Mouse (Mus musculus): ENCODE measurements around the gene Mri1.
"Not testable (repeated sequence)": the region's sequence is repeated elsewhere in the genome, so short reads cannot be mapped to it uniquely, and the experiment has no call there.

The Mri1 gene

GRCm38 (mm10) chr8:84256822-84257610, at the start of gene Mri1:
TSS of gene Mri1 (minus strand) at chr8:84257326.
- DNase-seq (ENCODE audit: low spot score) = peak; percentile 67

DNA sequence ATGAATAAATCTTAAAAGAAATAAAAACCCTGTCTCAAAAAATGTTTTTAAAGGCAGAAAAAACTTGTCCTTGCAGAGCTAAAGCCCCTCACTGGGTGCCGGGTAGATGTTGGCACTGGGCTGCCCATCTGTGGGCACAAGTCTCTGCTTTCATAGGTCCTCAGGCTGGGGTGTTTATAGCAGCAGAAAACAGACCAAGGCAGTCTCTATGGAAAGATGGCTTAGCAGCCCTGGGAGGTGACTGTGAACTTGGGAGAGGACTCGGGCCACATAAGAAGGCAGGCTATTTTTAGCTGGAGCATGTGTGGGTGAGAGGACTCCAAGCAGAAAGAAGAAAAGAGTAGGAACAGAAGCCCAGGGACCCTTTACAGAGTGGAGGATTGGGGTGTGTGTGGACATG, 46.8 kb upstream of the Mri1 start:
- DNase-seq (ENCODE audit: low spot score) = no peak

DNA sequence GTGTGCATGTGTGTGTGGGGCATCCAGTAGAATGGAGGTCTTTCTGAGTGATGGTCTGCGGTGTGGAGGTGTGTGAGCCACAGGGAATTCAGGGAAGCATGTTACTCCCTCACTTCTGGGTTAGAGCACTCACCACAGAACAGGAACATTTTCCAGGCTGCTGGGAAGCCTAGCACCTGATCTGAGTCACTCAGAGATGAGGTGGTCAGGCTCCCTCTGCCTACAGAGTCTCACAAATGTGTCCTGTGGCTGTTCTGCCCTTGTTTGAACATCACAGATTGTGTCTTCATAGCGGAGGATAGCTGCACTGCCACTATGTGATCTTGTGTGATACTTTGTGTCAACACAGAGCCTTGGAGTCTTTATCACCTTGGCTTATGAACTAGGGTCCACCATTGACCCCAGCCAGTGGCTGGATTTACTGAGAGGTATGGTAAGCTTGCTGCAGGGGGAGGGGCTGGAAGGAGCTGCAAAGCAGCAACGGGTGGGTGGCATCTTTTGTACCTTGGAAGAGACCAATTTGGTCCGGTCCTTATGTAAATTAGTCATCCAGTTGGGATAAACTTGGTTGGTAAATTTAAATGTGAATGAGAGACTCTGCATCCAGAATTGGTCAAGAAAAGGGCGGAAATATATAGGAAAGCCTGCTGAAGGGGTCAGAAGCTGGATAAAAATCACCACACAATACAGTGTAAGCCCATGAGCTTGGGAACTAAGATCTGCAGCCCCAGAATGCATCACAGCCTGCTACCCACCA, 40.1 kb upstream of the Mri1 start:
- DNase-seq (ENCODE audit: low spot score) = no peak

GRCm38 (mm10) chr8:84291688-84292087, 34.6 kb upstream of the Mri1 start:
- peak; percentile 44 for DNase-seq (ENCODE audit: low spot score)

GRCm38 (mm10) chr8:84291086-84291485, 34.0 kb upstream of the Mri1 start:
- no peak for DNase-seq (ENCODE audit: low spot score)

DNA sequence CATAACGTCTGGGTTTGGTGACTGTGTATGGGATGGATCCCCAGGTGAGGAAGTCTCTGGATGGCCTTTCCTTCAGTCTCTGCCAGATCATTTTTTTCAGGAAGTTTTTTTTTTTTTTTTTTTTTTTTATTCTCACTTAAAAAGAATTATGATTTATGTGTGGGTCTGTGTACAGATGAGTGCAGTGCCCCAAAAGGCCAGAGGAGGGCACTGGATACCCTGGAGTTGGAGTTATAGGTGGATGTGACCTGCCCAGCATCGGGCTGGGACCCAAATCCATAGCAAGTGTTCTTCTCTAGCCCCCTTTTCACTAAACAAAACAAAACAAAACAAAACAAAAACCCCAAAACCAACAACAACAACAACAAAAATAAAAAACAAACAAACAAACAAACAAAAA, 31.8 kb upstream of the Mri1 start:
- no peak for DNase-seq (ENCODE audit: low spot score)

GRCm38 (mm10) chr8:84285665-84286064, 28.5 kb upstream of the Mri1 start:
- DNase-seq (ENCODE audit: low spot score) = not testable (repeated sequence)

DNA sequence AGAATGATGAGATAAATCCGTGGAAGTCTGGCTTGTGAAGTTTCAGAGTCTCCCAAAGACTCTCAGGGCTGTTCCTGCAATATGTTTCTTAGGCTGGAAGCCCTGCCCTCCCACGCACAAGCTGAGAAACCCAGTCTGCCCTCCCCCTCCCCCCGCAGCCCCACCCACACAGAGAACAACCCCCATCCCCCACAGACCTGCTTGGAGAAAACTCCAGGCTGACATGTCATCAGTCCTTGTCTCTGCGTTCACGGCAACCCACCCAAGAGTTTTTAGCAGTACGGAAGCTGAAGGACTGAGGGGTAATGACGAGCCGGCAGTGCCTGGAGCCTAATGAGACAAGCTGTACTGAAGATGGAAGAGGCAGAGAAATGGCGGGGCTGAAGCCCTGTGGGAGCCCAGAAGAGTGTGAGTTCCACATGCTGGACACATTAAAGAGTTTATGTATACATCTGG, 27.5 kb upstream of the Mri1 start:
- no peak for DNase-seq (ENCODE audit: low spot score)

GRCm38 (mm10) chr8:84280777-84281176, 23.7 kb upstream of the Mri1 start:
- DNase-seq (ENCODE audit: low spot score) = no peak

DNA sequence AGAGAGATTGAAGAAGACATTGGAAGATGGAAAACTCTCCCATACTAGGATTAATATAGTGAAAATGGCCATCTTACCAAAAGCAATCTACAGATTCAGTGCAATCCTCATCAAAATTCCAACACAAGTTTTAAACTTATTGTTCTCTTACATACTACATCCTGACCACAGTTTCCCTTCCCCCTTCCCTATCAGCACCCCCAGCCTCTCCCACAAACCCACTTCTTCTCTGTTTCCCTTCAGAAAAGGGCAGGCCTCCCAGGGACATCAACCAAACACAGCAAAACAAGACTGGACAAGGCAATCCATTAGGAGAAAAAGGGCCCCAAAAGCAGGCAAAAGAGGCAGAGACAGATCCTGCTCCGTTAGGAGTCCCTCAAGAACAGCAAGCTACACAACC, 19.3 kb upstream of the Mri1 start:
- DNase-seq (ENCODE audit: low spot score) = no peak

DNA sequence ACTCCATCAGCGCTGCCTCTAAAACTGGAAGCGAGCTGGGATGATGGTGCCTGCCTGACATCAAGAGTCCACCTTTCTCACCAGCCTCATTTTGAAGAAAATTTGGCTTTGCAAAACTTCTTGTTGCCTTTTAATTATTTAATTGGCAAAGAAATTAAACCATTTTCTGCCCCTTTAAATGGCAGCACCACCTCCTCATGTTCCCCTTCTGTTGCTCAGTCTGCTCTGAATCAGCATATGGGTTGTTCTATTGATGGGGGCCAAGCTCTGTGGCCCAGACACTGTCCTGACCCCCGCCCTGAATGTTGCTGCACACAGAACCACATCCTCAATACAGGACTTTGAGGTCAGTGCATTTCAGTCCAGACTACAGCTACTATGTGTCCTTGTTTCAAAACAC, 16.8 kb upstream of the Mri1 start:
- DNase-seq (ENCODE audit: low spot score) = no peak

GRCm38 (mm10) chr8:84272302-84272701, 15.2 kb upstream of the Mri1 start:
- DNase-seq (ENCODE audit: low spot score) = no peak

DNA sequence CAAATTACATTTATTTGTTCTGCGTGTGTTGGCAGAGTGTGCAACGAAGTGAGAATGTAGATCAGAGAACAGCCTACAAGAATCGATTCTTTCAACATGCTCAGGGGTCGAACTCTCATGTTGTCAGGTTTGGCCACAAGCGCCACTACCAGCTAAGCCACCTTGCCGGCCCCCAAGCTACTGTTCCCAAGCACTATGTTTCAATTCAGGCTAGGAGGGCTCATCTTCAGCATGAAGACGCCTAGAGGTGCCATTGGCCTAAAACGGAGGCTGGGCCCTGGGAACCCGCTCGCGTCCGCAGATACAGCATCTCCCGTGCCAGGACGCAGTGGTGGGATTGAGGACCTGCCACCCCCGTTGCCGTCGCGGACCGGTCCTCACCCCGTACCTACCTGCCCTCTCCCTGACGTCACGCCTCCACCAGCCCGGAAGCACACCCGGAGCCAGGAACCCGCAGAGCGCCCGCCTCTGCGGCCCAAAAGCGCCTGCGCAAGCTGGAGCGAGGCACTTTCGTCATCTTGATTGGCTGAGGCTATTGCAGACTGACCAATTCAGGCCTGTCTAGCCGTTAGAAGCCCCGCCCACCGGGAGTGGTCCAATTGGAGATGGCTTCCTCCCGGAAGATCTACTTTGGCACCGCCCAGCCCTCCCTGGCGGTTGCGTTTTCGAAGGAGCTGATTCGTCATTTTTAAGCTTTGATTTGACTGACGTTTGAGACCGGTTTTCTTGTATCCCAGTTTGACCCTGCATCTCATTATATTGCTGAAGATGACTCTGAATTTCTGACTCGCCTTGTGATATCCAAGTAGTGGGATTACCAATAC, 13.0 kb upstream of the Mri1 start, which contains the start of gene Ccdc130:
Ccdc130 (minus strand) TSS at position 431 of the 824 bp plus-strand sequence.
- peak; percentile 99 for DNase-seq (ENCODE audit: low spot score)

DNA sequence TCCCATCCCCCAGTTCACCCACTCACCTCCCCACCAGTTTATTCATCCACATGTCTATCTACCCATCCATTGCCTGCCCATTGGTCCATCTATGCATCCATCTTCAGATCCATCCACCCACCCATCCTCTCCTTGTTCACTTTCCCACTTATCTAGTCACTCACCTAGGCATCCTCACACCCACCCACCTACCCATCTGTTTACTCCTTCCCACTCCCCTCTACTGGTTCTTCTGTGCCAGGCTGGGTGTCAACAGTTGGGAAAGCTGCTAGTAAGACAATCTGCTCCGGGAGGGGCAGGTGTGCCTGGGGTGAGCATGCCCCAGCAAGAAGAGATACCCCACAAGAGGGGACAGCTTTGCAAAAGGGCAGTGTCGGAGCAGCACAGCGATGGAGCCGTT, 4.0 kb upstream of the Mri1 start:
- no peak for DNase-seq (ENCODE audit: low spot score)

- peak; percentile 23 for DNase-seq (ENCODE audit: low spot score)
Measured at GRCm38 (mm10) chr8:84256458-84256821, 686 bp downstream of the Mri1 start.

DNA sequence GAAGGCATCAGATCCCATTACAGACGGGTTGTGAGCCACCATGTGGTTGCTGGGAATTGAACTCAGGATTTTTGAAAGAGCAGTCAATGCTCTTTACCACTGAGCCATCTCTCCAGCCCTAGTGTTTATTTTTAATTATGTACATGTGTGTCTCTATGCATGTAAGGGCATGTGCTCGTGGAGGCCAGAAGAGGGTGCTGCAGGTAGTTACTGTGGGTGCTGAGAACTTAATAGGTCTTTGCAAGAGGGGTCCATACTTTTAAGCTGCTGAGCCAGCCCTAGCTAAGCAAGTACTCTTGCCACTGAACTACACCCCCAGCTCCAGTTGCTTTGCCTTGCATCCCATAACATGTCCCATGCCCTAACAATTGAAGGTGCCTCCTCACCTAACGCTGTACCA, 1.3 kb downstream of the Mri1 start:
- DNase-seq (ENCODE audit: low spot score) = no peak

DNA sequence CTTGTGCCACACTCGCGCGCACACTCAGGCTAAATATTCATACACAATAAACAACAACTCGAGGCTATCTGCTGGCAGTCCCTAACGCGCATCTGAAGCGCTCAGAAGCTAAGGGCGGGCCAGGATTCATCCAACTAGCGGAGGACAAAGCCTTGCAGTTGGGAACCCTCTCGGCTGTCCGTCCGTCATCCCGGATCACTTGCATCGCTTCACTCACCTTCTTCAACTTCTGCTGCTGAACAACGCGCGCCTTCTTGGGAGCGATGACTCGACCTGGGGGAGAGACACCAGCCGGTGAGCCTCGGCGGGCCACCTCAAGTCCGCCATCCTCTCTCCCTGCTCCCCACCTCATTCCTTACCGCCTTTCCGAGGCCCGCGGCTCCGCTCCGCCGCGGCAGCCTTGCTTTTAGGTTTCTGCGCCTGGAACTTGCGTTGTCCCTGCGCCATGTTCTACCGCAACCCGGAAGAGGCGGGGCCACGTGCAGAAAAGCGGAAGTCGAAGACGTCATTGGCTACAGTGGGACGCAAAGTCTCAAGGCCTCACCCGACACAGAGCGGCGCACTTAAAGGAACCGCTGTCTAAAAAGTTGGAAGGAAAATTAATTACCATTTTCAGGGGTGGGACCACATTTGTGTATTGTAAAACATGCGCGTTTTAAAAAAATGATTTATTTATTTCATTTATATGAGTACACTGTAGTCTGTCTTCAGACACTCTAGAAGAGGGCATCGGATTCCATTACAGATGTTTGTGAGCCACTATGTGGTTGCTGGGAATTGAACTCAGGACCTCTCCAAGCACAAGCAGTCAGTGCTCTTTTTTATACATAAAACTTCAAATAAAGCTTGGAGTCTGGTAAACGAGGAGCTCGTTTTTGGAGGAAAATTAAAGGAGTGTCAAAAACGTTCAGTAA, 7.6 kb downstream of the Mri1 start, which contains the start of gene D8Ertd738e:
D8Ertd738e (minus strand) TSS at position 463 of the 914 bp plus-strand sequence.
- DNase-seq (ENCODE audit: low spot score) = peak; percentile 80

DNA sequence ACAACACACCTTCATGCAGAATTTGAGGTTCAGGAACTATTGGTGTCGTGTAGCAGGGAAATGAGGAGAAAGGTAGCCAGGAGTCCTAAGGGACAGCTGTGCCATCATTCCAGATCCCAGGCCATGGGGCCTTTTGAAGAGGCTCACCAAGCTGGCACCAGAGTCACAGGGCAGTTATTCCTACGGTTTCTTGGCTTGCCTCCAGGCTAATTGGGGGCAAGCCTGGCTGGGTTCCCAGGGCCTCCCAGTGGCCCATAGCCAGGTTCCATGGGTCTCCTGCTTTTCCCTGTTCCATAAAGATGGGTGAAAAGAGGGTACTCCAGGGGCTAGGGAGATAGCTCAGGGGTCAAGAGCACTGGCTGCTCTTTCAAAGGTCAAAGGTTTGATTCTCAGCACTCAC, 15.3 kb downstream of the Mri1 start:
- no peak for DNase-seq (ENCODE audit: low spot score)

GRCm38 (mm10) chr8:84241167-84241566, 16.0 kb downstream of the Mri1 start:
- DNase-seq (ENCODE audit: low spot score) = no peak

DNA sequence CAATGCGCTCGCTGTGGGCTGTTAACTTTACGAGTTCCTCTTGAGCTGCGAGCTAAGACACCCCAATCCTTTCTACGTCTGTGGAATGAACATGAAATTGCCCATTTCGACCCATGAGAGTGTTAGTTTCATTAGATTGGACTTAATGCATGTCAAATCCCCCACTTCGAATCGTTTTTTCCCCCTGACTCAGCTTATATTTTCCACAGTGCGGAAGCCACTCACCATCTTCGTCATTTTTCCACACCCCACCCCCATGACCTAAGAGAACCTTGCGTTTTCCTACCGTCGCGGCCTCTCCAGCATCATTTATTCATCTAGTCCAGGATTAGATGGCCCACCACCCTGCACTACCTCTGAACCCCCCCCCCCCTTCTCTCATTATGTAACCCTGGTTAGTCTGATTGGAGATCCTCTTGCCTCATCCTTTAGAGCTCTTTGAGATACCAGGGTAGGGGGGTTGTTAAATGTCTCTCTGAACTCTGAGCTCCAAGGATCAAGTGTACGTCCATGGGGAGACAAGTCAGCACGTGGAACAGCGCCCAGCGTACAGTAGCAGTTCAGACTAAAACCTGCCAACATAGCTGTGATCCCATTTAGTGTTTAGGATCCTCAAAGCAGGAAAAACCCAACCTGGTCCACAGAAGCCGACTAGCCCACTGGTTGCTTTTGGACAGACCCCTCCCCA, 19.4 kb downstream of the Mri1 start:
- DNase-seq (ENCODE audit: low spot score) = no peak
